Mouse (Mus musculus): ENCODE data around the gene Tbc1d17. TPM values are rescaled to one million over a fixed set of nuclear protein-coding genes. Genes with fewer than 3 reads are reported as not detected.
A peak's percentile ranks its signal among the peaks of the same experiment; 100 is the strongest.

The Tbc1d17 gene
- total RNA-seq, 2 experiments from 2014 or later: 15.5 to 18.1 TPM

DNA sequence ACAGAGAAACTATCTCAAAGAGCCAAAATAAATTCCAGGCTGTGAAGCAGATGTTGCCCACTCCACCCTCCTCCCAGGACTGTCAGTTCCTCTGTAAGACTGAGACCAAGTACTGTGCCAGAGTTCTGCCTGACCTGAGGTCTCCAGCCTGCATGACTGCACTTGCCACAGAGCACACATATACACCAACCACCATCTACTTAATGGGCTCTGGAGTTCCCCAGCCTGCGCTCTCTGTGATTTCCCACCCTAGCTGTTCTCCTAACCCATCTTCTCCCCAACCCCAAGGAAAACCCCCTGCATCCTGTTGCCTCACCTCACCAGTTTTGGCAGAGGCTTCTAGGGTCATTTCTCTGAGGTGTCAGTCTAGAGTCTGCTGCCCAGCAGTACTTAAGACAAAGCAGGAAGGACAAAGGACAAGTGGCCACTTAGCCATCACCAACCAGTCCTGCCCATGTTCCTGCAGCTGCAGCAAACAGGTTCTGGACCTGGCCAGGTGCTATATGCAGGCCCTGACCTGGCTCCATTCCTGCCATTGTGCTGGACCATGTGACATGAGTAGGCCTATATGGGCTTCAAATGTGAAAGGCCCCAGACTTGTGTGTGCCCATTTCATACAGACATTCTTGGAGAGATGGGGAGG is 13.4 kb downstream of the Tbc1d17 start:
- ATAC-seq (replicated peaks; ENCODE audit: poor library complexity, severe bottlenecking): no peak

DNA sequence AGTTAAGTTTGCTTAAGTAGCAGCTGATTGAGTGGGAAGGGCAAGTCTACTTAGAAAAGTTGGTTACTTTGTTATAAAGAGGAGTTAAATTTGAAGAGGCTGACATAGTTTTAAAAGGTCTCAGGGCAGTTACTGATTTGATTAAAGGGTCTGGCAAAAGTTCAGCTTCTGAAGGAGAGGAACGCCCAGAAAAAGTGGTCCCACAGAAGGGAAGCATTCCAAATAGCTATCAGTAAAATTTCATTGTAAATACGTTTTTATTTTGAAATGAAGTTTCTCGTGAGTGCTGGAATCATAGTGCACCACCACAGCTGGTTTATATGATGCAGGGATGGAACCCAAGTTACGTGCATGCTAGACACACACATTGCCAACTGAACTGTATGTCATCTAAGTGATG is 16.1 kb downstream of the Tbc1d17 start:
- ATAC-seq (replicated peaks; ENCODE audit: poor library complexity, severe bottlenecking): no peak

DNA sequence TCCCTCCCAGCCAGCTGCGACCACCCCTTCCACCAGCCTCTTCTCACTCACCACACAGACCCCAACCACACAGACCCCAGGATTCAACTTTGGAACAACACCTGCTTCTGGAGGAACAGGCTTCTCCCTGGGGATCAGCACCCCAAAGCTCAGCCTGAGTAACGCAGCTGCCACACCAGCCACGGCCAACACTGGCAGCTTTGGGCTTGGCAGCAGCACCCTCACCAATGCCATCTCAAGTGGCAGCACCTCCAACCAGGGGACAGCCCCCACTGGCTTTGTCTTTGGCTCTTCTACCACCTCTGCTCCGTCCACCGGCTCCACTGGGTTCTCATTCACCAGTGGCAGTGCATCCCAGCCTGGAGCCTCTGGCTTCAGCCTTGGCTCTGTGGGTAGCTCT is 20.2 kb downstream of the Tbc1d17 start:
- ATAC-seq (replicated peaks; ENCODE audit: poor library complexity, severe bottlenecking): no peak

DNA sequence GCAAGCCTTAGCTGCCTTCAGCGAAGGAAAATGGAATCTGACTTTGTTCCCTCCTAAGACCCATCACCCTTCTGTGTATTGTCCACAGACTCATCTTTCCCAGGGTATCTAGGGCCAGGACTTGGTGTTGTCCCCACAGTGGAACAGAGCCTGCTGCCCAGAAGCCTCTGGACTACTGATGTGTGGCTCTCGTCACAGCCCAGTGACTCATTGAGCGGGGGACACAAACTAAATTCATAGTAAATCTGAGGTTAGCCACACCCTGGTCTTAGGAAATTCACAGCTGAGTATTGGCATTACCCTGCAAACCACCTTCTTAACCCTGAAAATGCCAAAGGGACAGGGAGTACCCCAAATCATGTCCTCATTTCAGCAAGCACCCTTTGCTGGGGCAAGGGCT is 22.1 kb downstream of the Tbc1d17 start:
- ATAC-seq (replicated peaks; ENCODE audit: poor library complexity, severe bottlenecking): no peak; the same call in 1 of the 2 replicates

DNA sequence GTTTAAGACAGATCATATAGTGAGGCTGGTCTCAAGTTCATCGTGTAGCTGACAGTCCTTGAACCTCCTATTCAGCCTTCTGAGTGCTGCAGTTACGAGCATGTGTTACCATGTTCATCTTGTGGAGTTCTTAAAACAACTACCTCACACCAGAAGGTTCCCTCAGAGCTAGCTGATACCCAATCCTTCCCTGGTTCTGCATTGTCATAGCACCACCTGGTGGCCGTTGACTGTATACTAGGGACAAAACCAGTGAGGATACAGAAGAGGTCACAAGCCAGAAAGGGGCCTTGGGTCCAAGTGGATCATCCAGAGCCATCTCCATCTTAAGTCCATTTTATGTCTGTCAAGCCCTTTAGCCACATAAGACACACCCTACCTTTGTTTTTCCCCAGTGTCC is 24.0 kb downstream of the Tbc1d17 start:
- peak; percentile 63 for ATAC-seq (replicated peaks; ENCODE audit: poor library complexity, severe bottlenecking)

DNA sequence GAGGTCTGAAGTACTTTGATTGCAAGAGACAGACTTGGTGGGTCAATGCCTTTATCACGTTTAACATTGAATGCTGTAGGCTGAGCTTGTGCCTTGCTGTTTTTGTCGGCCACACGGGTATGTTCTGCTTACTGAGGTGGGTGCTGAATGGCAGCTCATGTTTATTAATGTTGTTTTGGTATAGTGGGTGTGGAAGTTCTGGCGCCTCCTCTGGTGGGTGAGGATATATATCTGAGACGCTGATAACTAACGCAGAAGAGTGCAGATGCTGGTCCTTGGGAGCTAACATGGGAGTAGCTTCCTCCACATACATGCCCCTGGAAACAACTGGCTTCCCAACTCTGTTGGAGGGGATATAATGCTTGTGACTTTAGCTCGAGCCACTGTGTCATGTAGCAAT is 25.5 kb downstream of the Tbc1d17 start:
- 0 out of 2 replicates have a peak, but pooled peaks have one; percentile 20 for ATAC-seq (replicated peaks; ENCODE audit: poor library complexity, severe bottlenecking)

DNA sequence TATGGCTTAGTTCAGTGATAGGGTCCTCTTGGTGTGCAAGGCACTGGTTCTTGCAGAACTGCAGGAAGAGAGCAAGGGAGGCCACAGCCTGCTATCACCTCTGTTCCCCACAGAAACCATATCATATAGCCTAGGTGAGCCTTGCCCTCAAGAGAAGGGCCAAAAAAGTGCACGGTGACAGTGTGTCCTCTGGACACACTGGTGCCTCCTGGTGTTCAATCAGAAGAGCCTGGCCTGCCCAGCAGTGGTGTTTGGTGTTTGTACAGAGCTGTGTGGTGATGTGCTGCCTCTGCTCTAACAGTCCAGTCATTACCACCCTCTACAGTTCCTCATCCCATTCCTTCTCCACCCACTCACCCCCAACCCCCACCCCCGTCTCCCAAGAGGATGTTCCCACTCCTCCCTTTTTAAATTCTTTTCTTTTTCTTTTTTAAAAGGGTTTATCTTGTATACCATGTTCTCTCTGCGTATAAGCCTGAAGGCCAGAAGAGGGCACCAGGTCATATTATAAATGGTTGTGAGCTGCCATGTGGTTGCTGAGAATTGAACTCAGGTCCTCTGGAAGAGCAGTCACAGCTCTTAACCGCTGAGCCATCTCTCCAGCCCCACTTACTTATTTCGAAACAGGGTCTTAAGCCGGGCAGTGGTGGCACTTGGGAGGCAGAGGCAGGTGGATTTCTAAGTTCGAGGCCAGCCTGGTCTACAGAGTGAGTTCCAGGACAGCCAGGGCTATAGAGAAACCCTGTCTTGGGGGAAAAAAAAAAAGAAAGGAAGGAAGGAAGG is 27.0 kb downstream of the Tbc1d17 start:
- ATAC-seq (replicated peaks; ENCODE audit: poor library complexity, severe bottlenecking): 0 out of 2 replicates have a peak, but pooled peaks have one; percentile 12

DNA sequence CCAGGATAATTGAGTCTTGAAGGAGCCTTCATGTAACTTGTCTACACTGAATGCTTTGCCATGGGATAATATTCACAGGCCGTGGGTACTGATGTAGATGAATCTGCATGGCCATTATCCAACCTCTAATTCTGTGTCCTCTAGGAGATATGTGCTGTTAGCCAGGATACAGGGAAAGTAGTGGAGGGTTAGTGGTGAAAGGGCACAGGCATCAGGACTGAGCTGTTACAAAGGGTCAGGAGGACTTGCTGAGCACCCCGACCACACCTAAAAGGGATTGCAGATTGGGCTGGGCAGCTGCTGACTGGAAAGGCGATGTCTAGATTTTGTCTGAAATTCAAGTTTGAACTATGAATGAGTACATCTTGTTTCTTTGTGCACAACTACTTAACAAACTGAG is 28.4 kb downstream of the Tbc1d17 start:
- ATAC-seq (replicated peaks; ENCODE audit: poor library complexity, severe bottlenecking): no peak

DNA sequence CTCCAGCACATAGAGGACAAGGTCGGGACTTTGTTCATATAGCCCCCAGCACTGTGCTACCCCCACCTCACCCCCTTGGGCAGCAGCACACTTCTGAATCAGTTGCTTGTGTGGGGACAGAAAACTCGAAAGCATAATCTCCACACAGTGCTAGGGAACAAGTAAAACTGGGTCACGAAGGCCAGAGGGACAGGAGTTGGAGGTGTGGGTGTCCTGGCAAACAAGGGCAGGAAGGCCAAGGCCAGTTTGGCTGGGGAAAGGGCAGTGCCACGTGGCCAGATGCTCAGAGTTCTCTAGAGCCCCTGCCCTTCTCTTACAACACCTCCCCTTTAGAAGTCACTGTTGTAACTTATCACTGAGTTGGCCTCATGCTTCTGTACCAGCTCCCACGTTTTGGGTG is 29.0 kb downstream of the Tbc1d17 start:
- ATAC-seq (replicated peaks; ENCODE audit: poor library complexity, severe bottlenecking): no peak

DNA sequence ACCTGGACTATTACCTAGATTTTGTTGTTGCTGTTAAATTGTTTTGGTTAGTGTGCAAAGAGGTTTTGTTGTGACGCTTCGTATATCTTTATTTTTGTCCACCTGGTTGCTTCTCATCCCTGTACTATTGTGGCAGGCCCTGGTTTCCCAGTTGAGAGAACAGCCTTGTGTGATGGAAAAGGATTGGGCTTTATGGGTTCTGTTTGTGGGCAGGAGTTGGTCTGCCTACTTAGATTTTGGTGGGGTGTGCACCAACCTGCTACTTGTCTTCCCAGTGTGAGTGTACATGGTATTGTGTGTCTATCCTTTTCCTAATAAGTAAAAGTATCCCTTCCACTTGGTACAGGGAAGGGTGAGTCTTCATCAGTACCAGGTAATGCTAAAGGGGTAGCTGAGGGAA is 29.5 kb downstream of the Tbc1d17 start:
- no peak for ATAC-seq (replicated peaks; ENCODE audit: poor library complexity, severe bottlenecking)

DNA sequence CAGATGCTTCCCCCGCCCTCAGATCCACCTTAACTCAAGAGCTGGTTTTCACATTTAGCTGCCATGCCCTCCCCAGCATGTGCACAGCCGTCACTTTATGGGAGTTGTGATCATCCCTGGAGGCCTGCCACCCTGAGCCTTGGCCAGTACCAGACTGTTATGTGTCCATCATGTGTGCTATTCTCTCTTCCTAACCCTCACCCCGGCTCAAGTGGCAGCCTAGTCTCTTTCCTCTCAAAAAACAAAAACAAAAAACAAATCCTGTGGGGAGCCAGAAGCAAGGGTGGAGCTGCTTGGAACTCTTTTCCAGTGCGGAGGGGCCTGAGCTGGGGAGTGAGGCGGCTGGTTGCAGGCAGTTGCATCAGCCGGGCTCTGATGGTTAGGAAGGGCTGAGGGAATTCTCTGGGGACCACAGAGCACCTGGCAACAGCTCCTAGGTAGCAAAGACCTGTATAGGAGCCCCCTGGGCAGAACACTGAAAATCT is 30.1 kb downstream of the Tbc1d17 start:
- no peak for ATAC-seq (replicated peaks; ENCODE audit: poor library complexity, severe bottlenecking)

DNA sequence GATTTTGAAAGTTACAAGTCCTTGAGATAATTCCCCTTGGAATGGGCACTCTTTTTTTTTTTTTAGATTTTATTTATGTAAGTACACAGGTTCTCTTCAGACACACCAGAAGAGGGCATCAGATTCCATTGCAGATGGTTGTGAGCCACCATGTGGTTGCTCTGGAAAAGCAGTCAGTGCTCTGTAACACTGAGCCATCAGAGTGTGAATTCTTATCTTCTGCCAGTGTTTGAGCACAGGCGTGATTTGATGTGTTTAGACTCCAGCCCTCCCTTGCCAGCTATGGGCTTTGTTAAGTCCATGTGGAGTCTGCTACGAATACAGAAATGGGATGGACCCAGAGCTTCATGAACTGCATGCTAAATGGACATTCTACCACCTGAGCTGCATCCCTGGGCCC is 30.7 kb downstream of the Tbc1d17 start:
- ATAC-seq (replicated peaks; ENCODE audit: poor library complexity, severe bottlenecking): no peak

DNA sequence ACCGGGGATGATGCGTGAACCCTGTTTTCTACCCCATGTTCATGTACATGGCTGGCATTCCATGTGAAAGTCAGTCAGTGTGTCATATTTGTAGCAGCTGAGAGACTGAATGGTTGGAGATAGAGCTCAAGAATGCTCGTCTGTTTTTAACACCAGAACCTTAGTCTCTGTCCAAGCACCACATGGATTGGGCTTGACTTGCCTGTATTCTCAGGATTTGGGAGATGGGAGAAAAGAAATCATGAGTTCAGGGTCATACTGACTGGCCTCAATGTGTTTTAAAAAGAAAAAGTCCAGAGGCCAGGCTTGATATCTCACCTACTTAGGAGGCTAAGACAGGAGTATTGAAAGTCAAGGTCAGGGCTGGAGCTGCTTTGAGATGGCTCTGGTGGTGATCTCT is 31.4 kb downstream of the Tbc1d17 start:
- no peak for ATAC-seq (replicated peaks; ENCODE audit: poor library complexity, severe bottlenecking)

DNA sequence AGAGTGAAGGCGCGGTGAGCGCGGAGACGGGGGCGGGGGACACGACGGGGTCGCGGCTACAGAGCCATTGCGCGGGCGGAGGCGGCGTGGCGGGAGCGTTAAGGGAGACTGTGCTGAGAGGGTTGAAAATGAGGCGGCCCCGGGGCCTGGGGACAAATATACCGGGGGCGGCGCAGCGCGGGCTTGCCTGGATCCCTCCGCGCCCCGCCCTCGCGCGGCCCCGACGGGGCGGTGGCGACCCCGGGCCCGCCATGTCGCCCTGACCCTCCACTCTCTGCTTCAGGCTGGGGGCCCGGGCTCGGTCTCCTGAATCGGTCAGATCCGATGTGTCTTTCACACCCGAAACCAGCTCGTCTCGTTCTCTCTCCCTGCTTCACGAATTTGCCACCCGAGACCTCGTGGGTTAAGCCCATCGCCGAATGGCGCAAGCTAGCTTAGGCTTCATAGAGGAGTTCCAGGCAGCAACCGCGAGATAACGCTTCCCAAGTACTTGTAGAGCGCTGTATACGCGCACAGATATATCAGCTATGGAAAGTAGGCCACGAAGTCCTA is 32.3 kb downstream of the Tbc1d17 start, which contains the start of gene Atf5:
TSS of gene Atf5 (minus strand) at position 189 of the 552 bp plus-strand sequence.
- peak; percentile 10; the same call in 1 of the 2 replicates for ATAC-seq (replicated peaks; ENCODE audit: poor library complexity, severe bottlenecking)

DNA sequence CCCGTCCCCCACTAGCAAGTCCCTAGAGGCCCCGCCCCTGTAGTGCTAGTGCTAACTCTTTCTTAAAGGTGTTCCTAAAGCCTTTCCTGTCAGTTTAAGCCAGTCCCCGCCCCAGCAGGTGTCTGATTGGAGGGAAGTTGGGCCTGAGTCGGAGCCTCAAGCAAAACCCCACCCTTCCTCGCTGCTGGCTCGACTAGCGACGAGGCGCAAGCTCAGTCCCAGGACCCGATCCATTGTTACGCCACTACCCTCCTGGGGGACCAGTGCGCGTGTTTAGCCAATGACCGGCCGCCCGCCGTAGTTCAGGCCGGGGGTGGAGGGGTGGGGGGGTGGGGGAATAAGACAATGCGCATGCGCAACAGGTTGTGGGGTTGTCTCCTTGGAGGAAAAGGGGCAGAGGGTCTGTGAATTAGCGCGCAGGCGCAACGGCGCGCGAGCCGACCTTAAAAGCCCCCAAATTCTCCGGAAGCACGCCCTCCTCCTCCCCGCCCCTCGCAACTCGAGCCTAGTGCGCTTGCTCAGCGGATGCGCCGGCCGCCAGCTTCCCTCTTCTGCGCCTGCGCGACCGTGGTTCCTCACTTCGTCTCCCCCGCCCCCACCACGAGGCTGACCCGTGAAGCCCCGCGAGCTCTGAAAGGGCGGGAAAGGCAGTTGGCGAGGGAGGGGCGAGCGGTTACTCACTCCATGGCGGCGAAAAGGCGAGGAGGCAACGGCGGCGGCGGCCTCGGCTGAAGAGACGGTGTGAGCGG is 33.0 kb downstream of the Tbc1d17 start, which contains the start of the genes Nup62 and Il4i1:
TSS of gene Nup62 (plus strand) at position 368 of the 749 bp plus-strand sequence.
TSS of gene Il4i1 (plus strand) at position 667 of the 749 bp plus-strand sequence.
- ATAC-seq (replicated peaks; ENCODE audit: poor library complexity, severe bottlenecking): peak; percentile 86

DNA sequence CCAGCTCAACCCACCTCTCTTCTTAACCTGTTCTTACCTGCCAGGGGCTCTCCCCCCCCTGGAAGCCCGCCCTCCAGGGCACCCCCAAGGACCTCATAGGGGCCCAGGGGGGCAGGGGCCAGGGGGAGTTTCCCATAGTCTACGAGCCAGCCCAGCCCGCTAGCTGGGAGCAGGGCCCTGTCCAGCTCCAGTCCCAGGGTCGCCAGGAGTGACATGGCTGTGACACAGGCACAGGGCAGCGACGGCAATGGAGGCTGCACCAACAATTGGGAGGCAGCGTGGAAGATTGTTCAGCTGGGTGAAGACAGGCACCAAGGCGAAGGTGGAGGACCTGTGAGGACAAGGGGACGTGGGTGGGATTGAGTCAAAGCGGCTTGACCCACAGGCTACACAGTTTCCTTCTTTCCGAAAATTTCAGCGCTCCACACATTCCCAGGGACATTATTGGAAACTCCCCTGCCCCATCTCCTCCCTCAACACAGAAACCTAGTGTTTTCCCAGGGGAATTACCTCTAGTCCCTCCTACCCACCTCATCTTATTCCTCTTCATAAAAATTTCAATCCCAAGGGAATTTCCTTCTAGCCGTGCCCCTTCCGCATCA is 33.8 kb downstream of the Tbc1d17 start:
- ATAC-seq (replicated peaks; ENCODE audit: poor library complexity, severe bottlenecking): no peak

DNA sequence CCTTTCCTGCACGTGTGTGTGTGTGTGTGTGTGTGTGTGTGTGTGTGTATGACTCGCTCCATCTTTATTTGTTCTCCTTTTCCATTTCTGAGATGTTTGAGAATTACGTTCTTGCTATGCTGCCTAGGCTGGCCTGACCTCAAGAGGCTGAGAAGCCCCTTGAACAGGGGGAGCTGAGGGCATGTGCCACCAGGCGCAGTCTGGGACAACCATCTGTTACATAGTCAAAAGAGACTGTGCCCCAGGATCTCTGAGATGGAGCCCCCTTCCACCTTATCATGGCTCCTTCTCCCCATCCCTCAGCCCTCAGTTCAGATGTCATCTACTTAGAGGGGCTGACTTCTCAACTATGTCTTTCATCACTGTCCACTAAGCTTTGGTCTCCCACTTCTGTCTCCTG is 34.5 kb downstream of the Tbc1d17 start:
- no peak for ATAC-seq (replicated peaks; ENCODE audit: poor library complexity, severe bottlenecking)

DNA sequence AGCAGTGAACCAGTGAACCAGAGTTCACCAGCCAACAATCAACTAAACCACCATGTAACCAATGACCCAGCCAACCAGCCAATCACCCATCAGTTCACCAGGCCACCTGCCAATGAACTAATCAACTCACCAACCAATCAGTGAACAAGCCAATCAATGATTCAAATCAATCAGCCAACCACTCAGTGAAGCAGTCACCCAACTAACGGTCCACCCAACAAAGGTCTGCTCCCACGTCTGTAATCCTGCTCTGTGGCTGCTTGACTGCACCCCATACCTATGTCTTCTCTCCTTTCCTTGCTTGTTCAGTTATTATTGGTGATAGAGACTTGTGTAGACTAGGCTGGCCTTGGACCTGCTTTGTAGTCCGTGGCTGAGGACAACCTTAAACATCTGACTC is 34.9 kb downstream of the Tbc1d17 start:
- no peak for ATAC-seq (replicated peaks; ENCODE audit: poor library complexity, severe bottlenecking)

DNA sequence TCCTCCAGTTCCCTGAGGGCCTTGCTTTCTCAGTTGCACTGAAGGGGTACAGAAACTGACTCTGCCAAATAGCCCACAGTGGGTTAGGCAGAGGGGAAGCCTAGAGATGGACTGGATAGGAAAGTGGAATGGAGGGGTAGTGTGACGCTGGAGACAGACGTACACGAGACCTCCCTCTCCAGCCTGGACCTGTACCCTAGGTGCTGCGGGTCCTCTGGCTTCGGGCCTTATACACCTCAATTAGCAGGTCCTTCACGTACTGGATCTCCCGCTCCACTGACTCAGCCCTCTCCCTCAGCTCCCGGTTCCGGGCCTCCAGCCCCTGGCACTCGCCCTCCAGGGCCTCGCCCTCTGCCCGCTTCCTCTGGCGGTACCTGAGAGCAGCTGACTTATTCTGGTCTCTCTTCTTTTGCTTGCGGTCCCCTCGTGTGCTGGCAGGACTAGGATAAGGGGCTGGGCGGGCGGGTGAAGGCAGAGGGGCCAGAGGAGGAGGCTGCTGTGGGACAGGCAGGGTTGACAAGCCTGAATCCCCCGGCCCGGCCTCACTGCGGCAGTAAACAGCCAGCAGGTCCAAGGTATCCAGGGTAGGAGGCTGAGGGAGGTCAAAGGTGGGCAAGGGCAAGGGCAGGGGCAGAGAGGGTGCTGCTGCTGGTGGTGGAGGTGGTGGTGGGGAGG is 36.1 kb downstream of the Tbc1d17 start:
- ATAC-seq (replicated peaks; ENCODE audit: poor library complexity, severe bottlenecking): no peak

Data from granulocyte monocyte progenitor cell, adult 5-6 weeks (primary cell).